Mouse (Mus musculus): ENCODE results near the gene Rcbtb1.

- peak; percentile 55 for TF ChIP-seq CTCF (IDR thresholded peaks at IDR 0.05; ENCODE audit: low read depth)
- no peak for TF ChIP-seq EP300 (IDR thresholded peaks at IDR 0.05; ENCODE audit: low read depth)
Measured at GRCm38 (mm10) chr14:59232003-59232402, 31.0 kb downstream of the Rcbtb1 start.

All from heart, postnatal 0 days (tissue).